In genomic region chr10:93261981-93262499, GRCm38 (mm10) we compare ENCODE assay signal across 8 mouse cellular contexts. TPM values are rescaled to one million over a fixed set of nuclear protein-coding genes. Genes with fewer than 3 reads are reported as not detected.
A peak's percentile ranks its signal among the peaks of the same experiment; 100 is the strongest.
DNase-seq lines count a peak whose midpoint lies in the region; ATAC-seq and TF ChIP-seq lines count a peak whose summit lies in the region.

No protein-coding gene starts in this region.

- peak; percentile 74 for DNase-seq in urinary bladder, postnatal 14 days (ENCODE audit: low spot score)
- DNase-seq in urinary bladder, postnatal 4 days (ENCODE audit: low spot score in 2 of 2), result no peak
- DNase-seq in limb, embryonic 14.5 days (ENCODE audit: low spot score), result peak; percentile 54
- no peak for DNase-seq in right cerebral cortex, adult 18-20 months
- no peak for DNase-seq in frontal cortex, postnatal 25 days (ENCODE audit: low spot score in 2 of 2)
- DNase-seq in urinary bladder, adult 2 months (ENCODE audit: low spot score), result no peak

- peak; percentile 46 for ATAC-seq in forebrain, embryonic 16.5 days
- ATAC-seq in limb, embryonic 14.5 days (ENCODE audit: low FRiP score, low read depth), result peak; percentile 28; the same call in 1 of the 2 replicates
- peak; percentile 75 for ATAC-seq in midbrain, embryonic 13.5 days

- WGBS in forebrain, embryonic 16.5 days, result 6% methylated on average over 15 of the region's 15 CpGs
- 32% methylated on average over 15 of the region's 15 CpGs for WGBS in limb, embryonic 14.5 days
- 16% methylated on average over 15 of the region's 15 CpGs for WGBS in midbrain, embryonic 13.5 days

- no peaks in the 10 kb centered on the region for H3K9me3 ChIP-seq in forebrain, embryonic 16.5 days (ENCODE audit: control insufficient read depth, low read length)
- H3K9me3 ChIP-seq in limb, embryonic 14.5 days (ENCODE audit: control insufficient read depth, low read length), result no peaks in the 10 kb centered on the region
- no peaks in the 10 kb centered on the region for H3K9me3 ChIP-seq in midbrain, embryonic 13.5 days

- peak overlapping the region; percentile 33; the same call in 1 of the 2 replicates for H3K9ac ChIP-seq in forebrain, embryonic 16.5 days (replicated peaks; ENCODE audit: low read depth, low read length)
- no peak overlapping the region for H3K9ac ChIP-seq in limb, embryonic 14.5 days (ENCODE audit: low read depth, low read length, severe bottlenecking)
- H3K9ac ChIP-seq in midbrain, embryonic 13.5 days (replicated peaks), result no peak overlapping the region; the same call in 1 of the 2 replicates

- no peaks in the 10 kb centered on the region for H3K27me3 ChIP-seq in forebrain, embryonic 16.5 days (replicated peaks; ENCODE audit: control insufficient read depth, insufficient read depth, low read length)
- H3K27me3 ChIP-seq in limb, embryonic 14.5 days (ENCODE audit: control insufficient read depth, insufficient read depth, low read length), result no peaks in the 10 kb centered on the region
- H3K27me3 ChIP-seq in midbrain, embryonic 13.5 days, result no peaks in the 10 kb centered on the region

- no peak for TF ChIP-seq POLR2A in limb, embryonic 14.5 days (IDR thresholded peaks at IDR 0.05; ENCODE audit: borderline replicate concordance, extremely low read depth, insufficient read depth, insufficient read length)

- peaks cover 42% of the 10 kb centered on the region for H3K4me1 ChIP-seq in forebrain, embryonic 16.5 days (replicated peaks; ENCODE audit: control insufficient read depth, insufficient read depth, low read length)
- H3K4me1 ChIP-seq in limb, embryonic 14.5 days (ENCODE audit: control insufficient read depth, insufficient read depth, low read length), result peaks cover 17% of the 10 kb centered on the region
- peaks cover 38% of the 10 kb centered on the region for H3K4me1 ChIP-seq in midbrain, embryonic 13.5 days (replicated peaks)

- peak overlapping the region; percentile 75 for H3K27ac ChIP-seq in forebrain, embryonic 16.5 days (ENCODE audit: low read length)
- peak overlapping the region; percentile 21 for H3K27ac ChIP-seq in limb, embryonic 14.5 days (replicated peaks; ENCODE audit: low read depth, low read length)
- H3K27ac ChIP-seq in midbrain, embryonic 13.5 days, result peak overlapping the region; percentile 61

- peak overlapping the region; percentile 18 for H3K4me3 ChIP-seq in forebrain, embryonic 16.5 days (replicated peaks; ENCODE audit: low read length)
- no peak overlapping the region for H3K4me3 ChIP-seq in limb, embryonic 14.5 days (replicated peaks; ENCODE audit: low read length)
- peak overlapping the region; percentile 21 for H3K4me3 ChIP-seq in midbrain, embryonic 13.5 days (replicated peaks)

- H3K4me2 ChIP-seq in forebrain, embryonic 16.5 days (ENCODE audit: low read length), result peak overlapping the region; percentile 48
- H3K4me2 ChIP-seq in limb, embryonic 14.5 days (replicated peaks; ENCODE audit: low read depth, low read length, severe bottlenecking), result peak overlapping the region; percentile 22; the same call in 1 of the 2 replicates
- H3K4me2 ChIP-seq in midbrain, embryonic 13.5 days (replicated peaks), result peak overlapping the region; percentile 51

- no peaks in the 10 kb centered on the region for H3K36me3 ChIP-seq in forebrain, embryonic 16.5 days (ENCODE audit: control insufficient read depth, insufficient read depth)
- peaks cover 46% of the 10 kb centered on the region for H3K36me3 ChIP-seq in limb, embryonic 14.5 days (ENCODE audit: control insufficient read depth, insufficient read depth, low read length)
- H3K36me3 ChIP-seq in midbrain, embryonic 13.5 days, result no peaks in the 10 kb centered on the region

RNA-seq across cellular contexts. Expression of gene Elk3, which starts 48.9 kb away (rescaled TPM):
- 6.6 and 9.8 TPM in 2 replicates for polyA plus RNA-seq in forebrain, embryonic 16.5 days (2015; fragmentation: Nextera tagmentation; extraction: Ambion mirVana)
- 60.9 and 78.2 TPM in 2 replicates for polyA plus RNA-seq in limb, embryonic 14.5 days (2012; rRNA removed)
- 42.4 and 44.5 TPM in 2 replicates for polyA plus RNA-seq in limb, embryonic 14.5 days (2014; fragmentation: Nextera tagmentation; extraction: Ambion mirVana)
- 7.7 and 8.5 TPM in 2 replicates for polyA plus RNA-seq in midbrain, embryonic 13.5 days (2015; fragmentation: Nextera tagmentation; extraction: Ambion mirVana)
- polyA plus RNA-seq in urinary bladder, adult 2 months (2012; rRNA removed), result 21.6 and 22.7 TPM in 2 replicates

Comparison
In these comparisons a context has a peak if more than half of its experiments do, and no peak if none do; other contexts are left out.
1. DNase-seq: peak in urinary bladder, postnatal 14 days (single experiment) and limb, embryonic 14.5 days (single experiment); none in urinary bladder, postnatal 4 days (0 of 2), right cerebral cortex, adult 18-20 months (single experiment), frontal cortex, postnatal 25 days (0 of 2) and urinary bladder, adult 2 months (single experiment).
2. H3K27ac ChIP-seq: peak in every context shown above with its lines; median percentile 75 in forebrain, embryonic 16.5 days; 61 in midbrain, embryonic 13.5 days; 21 in limb, embryonic 14.5 days.
3. Peak in every context shown above with its lines, with median percentiles within 50 percentile points of each other: ATAC-seq and H3K4me2 ChIP-seq.